Comparison of ENCODE assay signal across 8 mouse cellular contexts in the genomic region with DNA sequence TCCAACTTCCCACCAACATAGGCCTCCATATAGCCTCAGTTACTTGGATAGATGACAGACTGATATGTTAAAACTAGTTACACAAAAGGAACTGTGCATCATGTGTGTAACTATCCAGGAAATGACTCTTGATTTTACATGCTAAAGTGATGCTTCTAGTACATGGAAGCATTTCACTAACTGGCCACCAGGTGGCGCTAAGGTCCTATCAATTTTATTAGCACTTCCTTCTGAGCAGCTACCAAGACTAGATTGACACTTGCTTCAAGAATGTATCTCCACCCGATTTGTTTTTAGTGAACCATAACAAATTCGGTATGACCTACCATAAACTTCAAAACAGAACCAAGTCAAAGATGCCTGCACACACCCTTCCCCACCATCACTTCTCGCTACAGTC. TPM values are rescaled to one million over a fixed set of nuclear protein-coding genes. Genes with fewer than 3 reads are reported as not detected.
DNase-seq lines count a peak whose midpoint lies in the region; ATAC-seq and TF ChIP-seq lines count a peak whose summit lies in the region.

No protein-coding gene starts in this region.

- peak; percentile 89 for DNase-seq in CH12.LX (ENCODE audit: extremely low read depth)
- peak; percentile 65 for DNase-seq in adrenal gland, adult 2 months
- DNase-seq in embryo, embryonic 11 days: peak; percentile 78
- peak; percentile 56 to 72 for DNase-seq in gastrocnemius, postnatal 4 days (ENCODE audit: low spot score in 2 of 2)
- DNase-seq in kidney, postnatal 25 days: peak; percentile 77 to 88
- DNase-seq in lung, embryonic 14.5 days: peak; percentile 93
- peak; percentile 65 for DNase-seq in retina, adult 2 months (ENCODE audit: low read depth, low spot score)
- DNase-seq in thymus, postnatal 36 days: peak; percentile 72 to 75

- TF ChIP-seq EP300 in CH12.LX (IDR thresholded peaks at IDR 0.05; ENCODE audit: low read length): no peak

- TF ChIP-seq CTCF in CH12.LX (conservative IDR thresholded peaks at IDR 0.05 in 1 of 2, IDR thresholded peaks at IDR 0.05 in 1 of 2; ENCODE audit: low read depth in 2 of 2, low read length in 2 of 2): peak; percentile 78 to 96
- peak; percentile 92 for TF ChIP-seq CTCF in lung, embryonic 14.5 days (IDR thresholded peaks at IDR 0.05; ENCODE audit: low read depth)

- no peak; the same call in 1 of the 2 replicates for ATAC-seq in lung, embryonic 14.5 days (ENCODE audit: insufficient read depth)

- no peak overlapping the region for H3K27ac ChIP-seq in CH12.LX (ENCODE audit: insufficient read depth, low read depth)
- H3K27ac ChIP-seq in lung, embryonic 14.5 days (ENCODE audit: low read depth): no peak overlapping the region

- 22% methylated on average over 4 of the region's 4 CpGs for WGBS in lung, embryonic 14.5 days

- in situ Hi-C loops in CH12.LX (cut with MboI; ENCODE audit: low pct_ligation_motif_present, low pct_unique_long_range_greater_than_20kb, low sequenced_read_pairs): loop anchor here (10.0 kb wide), 2 partner anchors 132 to 462 kb away; no protein-coding TSS in a partner anchor

- dilution Hi-C loops in CH12.LX (cut with MboI; ENCODE audit: extremely low pct_ligation_motif_present, extremely low pct_unique_long_range_greater_than_20kb, low sequenced_read_pairs): no loop called here

- H3K4me2 ChIP-seq in CH12.LX (ENCODE audit: insufficient read depth, low read depth, poor library complexity, severe bottlenecking): no peak overlapping the region
- no peak overlapping the region for H3K4me2 ChIP-seq in lung, embryonic 14.5 days

- TF ChIP-seq POLR2A in CH12.LX (IDR thresholded peaks at IDR 0.05; ENCODE audit: low read depth, low read length): no peak

- no peaks in the 10 kb centered on the region for H3K36me3 ChIP-seq in CH12.LX (replicated peaks in 1 of 2; ENCODE audit: control insufficient read depth in 1 of 2, insufficient read depth in 1 of 2, low read length in 1 of 2)
- no peaks in the 10 kb centered on the region for H3K36me3 ChIP-seq in lung, embryonic 14.5 days (ENCODE audit: insufficient read depth)

- TF ChIP-seq RAD21 in CH12.LX (IDR thresholded peaks at IDR 0.05; ENCODE audit: low read depth, low read length): peak; percentile 99

- no peak overlapping the region for H3K4me3 ChIP-seq in CH12.LX (replicated peaks in 1 of 3; ENCODE audit: low read depth in 2 of 3, low read length in 2 of 3, poor library complexity in 1 of 3)
- H3K4me3 ChIP-seq in lung, embryonic 14.5 days (ENCODE audit: low read depth, low read length): no peak overlapping the region

- H3K9ac ChIP-seq in CH12.LX (ENCODE audit: insufficient read depth, low read depth): no peak overlapping the region
- H3K9ac ChIP-seq in lung, embryonic 14.5 days: no peak overlapping the region

- no peaks in the 10 kb centered on the region for H3K9me3 ChIP-seq in CH12.LX (replicated peaks; ENCODE audit: low read length)
- H3K9me3 ChIP-seq in lung, embryonic 14.5 days (ENCODE audit: low read depth, low read length): no peaks in the 10 kb centered on the region

- peaks cover 2 to 17% of the 10 kb centered on the region in 2 experiments for H3K4me1 ChIP-seq in CH12.LX (ENCODE audit: control insufficient read depth in 1 of 2, insufficient read depth in 2 of 2)
- H3K4me1 ChIP-seq in lung, embryonic 14.5 days (ENCODE audit: insufficient read depth): no peaks in the 10 kb centered on the region

- H3K27me3 ChIP-seq in CH12.LX (replicated peaks): no peaks in the 10 kb centered on the region
- no peaks in the 10 kb centered on the region for H3K27me3 ChIP-seq in lung, embryonic 14.5 days (ENCODE audit: insufficient read depth, low read length)

- no peaks in the 10 kb centered on the region for H3K79me2 ChIP-seq in CH12.LX (replicated peaks; ENCODE audit: control insufficient read depth, extremely low read depth, insufficient read depth, poor library complexity, severe bottlenecking)

TF ChIP-seq in CH12.LX, 34 proteins besides CTCF, POLR2A, EP300 and RAD21:
- TF ChIP-seq ELF1 (IDR thresholded peaks at IDR 0.05; ENCODE audit: low read depth, low read length) (peak; percentile 66), SIN3A (IDR thresholded peaks at IDR 0.05; ENCODE audit: low read length) (peak; percentile 43; the same call in 1 of the 2 replicates), E2F4 (IDR thresholded peaks at IDR 0.05; ENCODE audit: insufficient replicate concordance, low read depth, low read length) (0 out of 2 replicates have a peak, but pooled peaks have one; percentile 58), KAT2A (IDR thresholded peaks at IDR 0.05; ENCODE audit: insufficient replicate concordance, low read length) (no peak), MYC (IDR thresholded peaks at IDR 0.05; ENCODE audit: low read depth, low read length) (peak; percentile 42; the same call in 1 of the 2 replicates), POLR2AphosphoS2 (IDR thresholded peaks at IDR 0.05; ENCODE audit: low read depth, low read length) (no peak), ZMIZ1 (IDR thresholded peaks at IDR 0.05; ENCODE audit: low read depth, low read length) (no peak), CHD2 (IDR thresholded peaks at IDR 0.05; ENCODE audit: low read length) (no peak), HCFC1 (IDR thresholded peaks at IDR 0.05; ENCODE audit: low read depth, low read length) (peak; percentile 15; the same call in 1 of the 2 replicates), JUND (conservative IDR thresholded peaks at IDR 0.05; ENCODE audit: low read depth, low read length) (peak; percentile 57; the same call in 1 of the 2 replicates), MAZ (IDR thresholded peaks at IDR 0.05; ENCODE audit: low read depth, low read length) (no peak), ZC3H11A (IDR thresholded peaks at IDR 0.05; ENCODE audit: low read depth, low read length) (peak; percentile 99), IRF4 (IDR thresholded peaks at IDR 0.05; ENCODE audit: low read depth, low read length) (peak; percentile 49), USF2 (conservative IDR thresholded peaks at IDR 0.05; ENCODE audit: low read depth, low read length) (no peak), MEF2A (IDR thresholded peaks at IDR 0.05; ENCODE audit: borderline replicate concordance, low read depth, low read length) (0 out of 2 replicates have a peak, but pooled peaks have one; percentile 32), GABPA (IDR thresholded peaks at IDR 0.05; ENCODE audit: insufficient replicate concordance, low read depth, low read length) (no peak), SMC3 (IDR thresholded peaks at IDR 0.05; ENCODE audit: low read depth, low read length) (peak; percentile 100), TCF12 (IDR thresholded peaks at IDR 0.05; ENCODE audit: low read depth, low read length) (peak; percentile 45; the same call in 1 of the 2 replicates)

RNA-seq across cellular contexts. Expression of a gene that starts 10.0 kb away (rescaled TPM):
- total RNA-seq in CH12.LX (2012; rRNA removed): 25.3 and 28.6 TPM in 2 replicates
- total RNA-seq in CH12.LX (2014; rRNA removed): 22.6 and 23.7 TPM in 2 replicates
- 119 and 149 TPM in 2 replicates for polyA plus RNA-seq in CH12.LX (2012; ENCODE audit: insufficient read length, low read depth)
- 10 to 100 TPM; 57.4 to 72.4 TPM for total RNA-seq in adrenal gland, adult 2 months (2021)
- 108 and 109 TPM in 2 replicates for polyA plus RNA-seq in adrenal gland, adult 2 months (2012; rRNA removed)
- 10 to 100 TPM; 37.6 to 41.5 TPM for total RNA-seq in gastrocnemius, postnatal 4 days (2021)
- 36.5 and 37.1 TPM in 2 replicates for polyA plus RNA-seq in lung, embryonic 14.5 days (2014; fragmentation: Nextera tagmentation; extraction: Ambion mirVana)
